Mouse (Mus musculus) CH12.LX (cell line): ENCODE measurements around the gene Gnptg. TPM values are rescaled to one million over a fixed set of nuclear protein-coding genes. Genes with fewer than 3 reads are reported as not detected.

Source experiments
- DNase-seq: peaks from one replicate; pipeline ENCODE4 v3.0.0-alpha.2; 2013; ENCODE audit errors: extremely low read depth
- H3K27ac ChIP-seq: 2 replicates; pipeline ENCODE4 v1.5.1; 2012; ENCODE audit warnings: low read depth, mild to moderate bottlenecking, control low read depth, moderate library complexity; ENCODE audit not compliant: insufficient read depth
- H3K27me3 ChIP-seq: replicated peaks from 2 replicates; pipeline ENCODE3; 2012; ENCODE audit warnings: inconsistent platforms
- H3K36me3 ChIP-seq, 2 experiments: replicated peaks in 1 of 2; 2 replicates each; pipeline versions ENCODE3 to v1.6.1; 2012; ENCODE audit warnings: inconsistent platforms in 1 of 2, low read length in 1 of 2, mild to moderate bottlenecking in 1 of 2, mixed read lengths in 1 of 2, moderate library complexity in 1 of 2; ENCODE audit not compliant: control insufficient read depth in 1 of 2, insufficient read depth in 1 of 2
- H3K4me1 ChIP-seq, 2 experiments: 2 replicates each; pipeline ENCODE4 v1.6.1; 2012; ENCODE audit warnings: inconsistent platforms in 1 of 2, moderate library complexity in 1 of 2; ENCODE audit not compliant: insufficient read depth in 2 of 2, control insufficient read depth in 1 of 2
- H3K4me2 ChIP-seq: 2 replicates; pipeline ENCODE4 v1.6.1; 2012; ENCODE audit warnings: low read depth, mild to moderate bottlenecking, control low read depth; ENCODE audit not compliant: poor library complexity, insufficient read depth, severe bottlenecking
- H3K4me3 ChIP-seq, 3 experiments: fragments of 150-350 bp in 1 of 3; sonication (generic) in 1 of 3; replicated peaks in 1 of 3; 2 replicates each; pipeline versions ENCODE3 to v1.5.1; 2011 to 2012; ENCODE audit warnings: low read depth in 2 of 3, low read length in 2 of 3, mild to moderate bottlenecking in 2 of 3, moderate library complexity in 2 of 3, control low read depth in 1 of 3, improper control_type of control experiment in 1 of 3, inconsistent platforms in 1 of 3, mixed read lengths in 1 of 3; ENCODE audit not compliant: poor library complexity in 1 of 3
- H3K79me2 ChIP-seq: replicated peaks from 2 replicates; pipeline ENCODE4 v1.6.1; 2012; ENCODE audit warnings: mild to moderate bottlenecking, moderate library complexity; ENCODE audit not compliant: control insufficient read depth, poor library complexity, insufficient read depth, severe bottlenecking; ENCODE audit errors: extremely low read depth
- H3K9ac ChIP-seq: 2 replicates; pipeline ENCODE4 v1.6.1; 2012; ENCODE audit warnings: low read depth, mild to moderate bottlenecking, control low read depth, moderate library complexity; ENCODE audit not compliant: insufficient read depth
- H3K9me3 ChIP-seq: replicated peaks from 2 replicates; pipeline ENCODE3; 2012; ENCODE audit warnings: low read length, inconsistent platforms, mixed read lengths
- BHLHE40 ChIP-seq: IDR thresholded peaks from 2 replicates; pipeline ENCODE4 v1.6.1; 2011; ENCODE audit warnings: mild to moderate bottlenecking, low read depth, low read length, improper control_type of control experiment
- CHD1 ChIP-seq: IDR thresholded peaks from 2 replicates; pipeline ENCODE4 v1.6.1; 2012; ENCODE audit warnings: low read depth, low read length, improper control_type of control experiment, inconsistent platforms
- CHD2 ChIP-seq: IDR thresholded peaks from 2 replicates; pipeline ENCODE4 v1.6.1; 2011; ENCODE audit warnings: low read length, improper control_type of control experiment
- CTCF ChIP-seq, 2 experiments: IDR thresholded peaks in 1 of 2; conservative IDR thresholded peaks in 1 of 2; 2 replicates each; pipeline ENCODE4 v1.5.1; 2011 to 2012; ENCODE audit warnings: low read depth in 2 of 2, low read length in 2 of 2, improper control_type of control experiment in 1 of 2, inconsistent platforms in 1 of 2, mild to moderate bottlenecking in 1 of 2, moderate library complexity in 1 of 2
- E2F4 ChIP-seq: IDR thresholded peaks from 2 replicates; pipeline ENCODE4 v1.6.1; 2011; ENCODE audit warnings: low read depth, low read length, improper control_type of control experiment; ENCODE audit not compliant: insufficient replicate concordance
- ELF1 ChIP-seq: IDR thresholded peaks from 2 replicates; pipeline ENCODE4 v1.6.1; 2014; ENCODE audit warnings: low read depth, mild to moderate bottlenecking, inconsistent platforms, low read length, improper control_type of control experiment
- EP300 ChIP-seq: IDR thresholded peaks from 2 replicates; pipeline ENCODE4 v1.6.1; 2011; ENCODE audit warnings: low read length, improper control_type of control experiment
- ETS1 ChIP-seq: conservative IDR thresholded peaks from 2 replicates; pipeline ENCODE4 v1.6.1; 2012; ENCODE audit warnings: low read depth, mild to moderate bottlenecking, inconsistent platforms, low read length, improper control_type of control experiment, moderate library complexity
- GABPA ChIP-seq: IDR thresholded peaks from 2 replicates; pipeline ENCODE4 v1.6.1; 2012; ENCODE audit warnings: low read depth, low read length, improper control_type of control experiment, inconsistent platforms; ENCODE audit not compliant: insufficient replicate concordance
- HCFC1 ChIP-seq: IDR thresholded peaks from 2 replicates; pipeline ENCODE4 v1.6.1; 2012; ENCODE audit warnings: low read depth, mild to moderate bottlenecking, inconsistent platforms, low read length, improper control_type of control experiment
- IRF4 ChIP-seq: IDR thresholded peaks from 2 replicates; pipeline ENCODE4 v1.6.1; 2014; ENCODE audit warnings: low read depth, mild to moderate bottlenecking, inconsistent platforms, low read length, improper control_type of control experiment
- JUN ChIP-seq: IDR thresholded peaks from 2 replicates; pipeline ENCODE4 v1.6.1; 2011; ENCODE audit warnings: low read depth, mild to moderate bottlenecking, low read length, improper control_type of control experiment, moderate library complexity; ENCODE audit not compliant: insufficient read depth
- JUND ChIP-seq: conservative IDR thresholded peaks from 2 replicates; pipeline ENCODE4 v1.6.1; 2011; ENCODE audit warnings: low read depth, low read length, improper control_type of control experiment
- KAT2A ChIP-seq: IDR thresholded peaks from 2 replicates; pipeline ENCODE4 v1.6.1; 2012; ENCODE audit warnings: low read length, improper control_type of control experiment, inconsistent platforms; ENCODE audit not compliant: insufficient replicate concordance
- MAFK ChIP-seq: IDR thresholded peaks from 2 replicates; pipeline ENCODE4 v1.6.1; 2011; ENCODE audit warnings: low read length, improper control_type of control experiment; ENCODE audit not compliant: insufficient replicate concordance
- MAX ChIP-seq: IDR thresholded peaks from 2 replicates; pipeline ENCODE4 v1.6.1; 2011; ENCODE audit warnings: low read length, improper control_type of control experiment
- MAZ ChIP-seq: IDR thresholded peaks from 2 replicates; pipeline ENCODE4 v1.6.1; 2012; ENCODE audit warnings: low read depth, mild to moderate bottlenecking, inconsistent platforms, low read length, improper control_type of control experiment, moderate library complexity
- MEF2A ChIP-seq: IDR thresholded peaks from 2 replicates; pipeline ENCODE4 v1.6.1; 2014; ENCODE audit warnings: low read depth, mild to moderate bottlenecking, inconsistent platforms, low read length, improper control_type of control experiment, borderline replicate concordance
- MXI1 ChIP-seq: IDR thresholded peaks from 2 replicates; pipeline ENCODE4 v1.6.1; 2011; ENCODE audit warnings: mild to moderate bottlenecking, low read depth, low read length, improper control_type of control experiment
- MYC ChIP-seq: IDR thresholded peaks from 2 replicates; pipeline ENCODE4 v1.6.1; 2011; ENCODE audit warnings: low read depth, mild to moderate bottlenecking, improper control_type of control experiment, low read length
- NELFE ChIP-seq: IDR thresholded peaks from 2 replicates; pipeline ENCODE4 v1.6.1; 2011; ENCODE audit warnings: low read depth, low read length, improper control_type of control experiment
- NRF1 ChIP-seq: IDR thresholded peaks from 2 replicates; pipeline ENCODE4 v1.6.1; 2014; ENCODE audit warnings: low read depth, mild to moderate bottlenecking, inconsistent platforms, low read length, improper control_type of control experiment, moderate library complexity
- PAX5 ChIP-seq: IDR thresholded peaks from 2 replicates; pipeline ENCODE4 v1.6.1; 2012; ENCODE audit warnings: low read length, inconsistent platforms, mixed read lengths
- POLR2A ChIP-seq: IDR thresholded peaks from 2 replicates; pipeline ENCODE4 v1.6.1; 2011; ENCODE audit warnings: low read depth, mild to moderate bottlenecking, improper control_type of control experiment, low read length
- POLR2AphosphoS2 ChIP-seq: IDR thresholded peaks from 2 replicates; pipeline ENCODE4 v1.6.1; 2011; ENCODE audit warnings: low read depth, low read length, improper control_type of control experiment
- RAD21 ChIP-seq: IDR thresholded peaks from 2 replicates; pipeline ENCODE4 v1.6.1; 2011; ENCODE audit warnings: low read depth, mild to moderate bottlenecking, low read length, improper control_type of control experiment, moderate library complexity
- RCOR1 ChIP-seq: conservative IDR thresholded peaks from 2 replicates; pipeline ENCODE4 v1.6.1; 2012; ENCODE audit warnings: low read depth, mild to moderate bottlenecking, inconsistent platforms, low read length, improper control_type of control experiment
- SIN3A ChIP-seq: IDR thresholded peaks from 2 replicates; pipeline ENCODE4 v1.6.1; 2012; ENCODE audit warnings: low read length, improper control_type of control experiment, inconsistent platforms
- SMC3 ChIP-seq: IDR thresholded peaks from 2 replicates; pipeline ENCODE4 v1.6.1; 2011; ENCODE audit warnings: low read depth, low read length, improper control_type of control experiment
- TBP ChIP-seq: conservative IDR thresholded peaks from 2 replicates; pipeline ENCODE4 v1.6.1; 2011; ENCODE audit warnings: low read depth, low read length, improper control_type of control experiment
- TCF12 ChIP-seq: IDR thresholded peaks from 2 replicates; pipeline ENCODE4 v1.6.1; 2014; ENCODE audit warnings: low read depth, mild to moderate bottlenecking, inconsistent platforms, low read length, improper control_type of control experiment
- UBTF ChIP-seq: IDR thresholded peaks from 2 replicates; pipeline ENCODE4 v1.6.1; 2012; ENCODE audit warnings: low read depth, mild to moderate bottlenecking, inconsistent platforms, low read length, improper control_type of control experiment, moderate library complexity
- USF1 ChIP-seq: IDR thresholded peaks from 2 replicates; pipeline ENCODE4 v1.6.1; 2014; ENCODE audit warnings: low read depth, mild to moderate bottlenecking, inconsistent platforms, low read length, improper control_type of control experiment
- USF2 ChIP-seq: conservative IDR thresholded peaks from 2 replicates; pipeline ENCODE4 v1.6.1; 2011; ENCODE audit warnings: low read depth, low read length, improper control_type of control experiment
- ZC3H11A ChIP-seq: IDR thresholded peaks from 2 replicates; pipeline ENCODE4 v1.6.1; 2012; ENCODE audit warnings: low read depth, mild to moderate bottlenecking, inconsistent platforms, low read length, improper control_type of control experiment
- ZKSCAN1 ChIP-seq: IDR thresholded peaks from 2 replicates; pipeline ENCODE4 v1.6.1; 2012; ENCODE audit warnings: low read depth, inconsistent platforms, low read length, improper control_type of control experiment, borderline replicate concordance
- ZNF384 ChIP-seq: IDR thresholded peaks from 2 replicates; pipeline ENCODE4 v1.6.1; 2012; ENCODE audit warnings: low read depth, low read length, improper control_type of control experiment, inconsistent platforms
- dilution Hi-C: fragments of 300-500 bp; cut with MboI; formaldehyde crosslinking; loops from 2 replicates; pipeline ENCODE4 v1.14.3; 2020; ENCODE audit warnings: low sequenced_read_pairs; ENCODE audit not compliant: extremely low pct_unique_long_range_greater_than_20kb, extremely low pct_ligation_motif_present
- in situ Hi-C: fragments of 300-500 bp; cut with MboI; formaldehyde crosslinking; loops from 3 replicates; pipeline ENCODE4 v1.14.3; 2019; ENCODE audit warnings: low sequenced_read_pairs, low pct_ligation_motif_present, low pct_unique_long_range_greater_than_20kb, mixed read lengths
- polyA plus RNA-seq: library from polyadenylated mRNA; unstranded; fragments of >175 nt; gene quantifications from 2 replicates; pipeline ENCODE4 v1.2.1, GENCODE M21; 2012; ENCODE audit warnings: low read depth; ENCODE audit not compliant: insufficient read length
- total RNA-seq, 2 experiments: library from RNA; depleted of rRNA; stranded (reverse); fragments of 300-350 nt in 1 of 2; fragments of >200 nt in 1 of 2; gene quantifications; 2 replicates each; pipeline ENCODE4 v1.2.3; 2012 to 2014

Gene Gnptg
- total and polyA plus RNA-seq, 3 experiments, result 20.7 to 27.0 (median 24.5) TPM

DNA sequence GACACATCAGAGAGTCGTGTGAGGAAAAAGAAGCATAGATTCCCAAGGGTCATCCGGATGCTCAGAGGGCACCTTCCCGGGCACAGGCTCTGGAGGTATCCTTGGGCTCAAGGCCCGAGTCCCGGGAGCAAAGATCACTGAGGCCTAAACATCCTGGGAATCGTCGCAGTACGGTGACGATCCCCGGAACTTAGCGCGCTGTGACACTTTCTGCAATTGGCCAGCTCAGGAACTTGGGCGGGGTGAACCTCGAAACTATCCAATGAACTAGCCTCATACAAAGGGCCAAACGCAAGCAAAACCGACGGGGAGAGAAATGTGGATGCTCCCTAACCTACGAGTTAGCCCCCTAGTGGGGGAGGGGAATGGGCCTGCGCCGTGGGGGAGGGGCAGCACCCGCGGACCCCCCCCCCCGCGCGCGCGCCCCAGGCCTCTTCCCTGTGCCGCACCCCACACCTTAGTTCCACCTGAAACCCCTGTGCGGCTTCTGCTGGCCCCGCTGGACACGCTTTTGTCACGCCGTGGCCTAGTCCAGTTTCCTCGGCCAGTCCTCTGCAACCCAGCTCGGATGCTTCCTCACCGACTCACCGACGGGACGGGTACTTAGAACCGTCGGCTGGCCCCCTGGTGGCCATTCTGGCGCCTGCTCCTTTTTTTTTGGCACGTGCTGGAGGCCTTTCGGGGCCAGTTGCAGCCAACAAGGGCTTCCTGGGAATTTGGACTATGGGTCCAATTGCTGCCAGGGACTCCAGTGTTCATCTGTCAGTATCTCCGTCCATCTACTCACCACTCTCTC, 34.0 kb upstream of the Gnptg start:
- dilution Hi-C loops (no loop called here), in situ Hi-C loops (loop anchor here (5.0 to 10.0 kb wide), 2 partner anchors 37 to 89 kb away; partner anchors contain the start of genes BC003965 and Unkl)
- peaks cover 19% of the 10 kb centered on the region for H3K27me3 ChIP-seq
- TF ChIP-seq SMC3 (peak; percentile 44), TCF12 (peak; percentile 69), MAZ (peak; percentile 91), RCOR1 (no peak; the same call in 1 of the 2 replicates), IRF4 (peak; percentile 66; the same call in 1 of the 2 replicates), NRF1 (0 out of 2 replicates have a peak, but pooled peaks have one; percentile 15), EP300 (no peak), NELFE (0 out of 2 replicates have a peak, but pooled peaks have one; percentile 39), UBTF (peak; percentile 91), USF1 (no peak; the same call in none of the 2 replicates), USF2 (no peak), POLR2A (peak; percentile 56), MAFK (0 out of 2 replicates have a peak, but pooled peaks have one; percentile 36), MEF2A (peak; percentile 59; the same call in 1 of the 2 replicates), E2F4 (no peak), MAX (peak; percentile 96), RAD21 (peak; percentile 19), ZC3H11A (no peak), MXI1 (peak; percentile 66; the same call in 1 of the 2 replicates), CHD2 (peak; percentile 98), JUND (no peak), POLR2AphosphoS2 (no peak), ZNF384 (peak; percentile 58), JUN (no peak), HCFC1 (peak; percentile 63; the same call in 1 of the 2 replicates), CHD1 (no peak), PAX5 (no peak), ETS1 (peak; percentile 33; the same call in 1 of the 2 replicates), BHLHE40 (peak; percentile 100), GABPA (peak; percentile 90), KAT2A (peak; percentile 87), CTCF (conservative IDR thresholded peaks at IDR 0.05 in 1 of 2, IDR thresholded peaks at IDR 0.05 in 1 of 2; ENCODE audit: low read depth in 2 of 2, low read length in 2 of 2) (peak; percentile 29 to 77; a peak in 3 of 4 replicates), ZKSCAN1 (no peak; the same call in 1 of the 2 replicates), MYC (peak; percentile 97), ELF1 (peak; percentile 66), TBP (no peak), SIN3A (peak; percentile 43; the same call in 1 of the 2 replicates)

More for the DNA sequence above, 34.0 kb upstream of the Gnptg start:
- peaks cover 43% of the 10 kb centered on the region for H3K79me2 ChIP-seq
- DNase-seq, result peak; percentile 96
- H3K9ac ChIP-seq, result peak overlapping the region; percentile 100
- peak overlapping the region; percentile 98 to 100 (median 98) for H3K4me3 ChIP-seq
- peaks cover 11 to 36% of the 10 kb centered on the region in 2 experiments for H3K4me1 ChIP-seq
- H3K4me2 ChIP-seq, result peak overlapping the region; percentile 49
- H3K36me3 ChIP-seq, result peaks cover 10 to 25% of the 10 kb centered on the region in 2 experiments
- no peaks in the 10 kb centered on the region for H3K9me3 ChIP-seq
- peak overlapping the region; percentile 88 for H3K27ac ChIP-seq
